Mouse (Mus musculus) effector memory CD4-positive, alpha-beta T cell, adult 7 months (primary cell): ENCODE results near the gene Ppp1r8. TPM values are rescaled to one million over a fixed set of nuclear protein-coding genes. Genes with fewer than 3 reads are reported as not detected.

Experiments used
- polyA plus RNA-seq: library from polyadenylated mRNA; unstranded; fragments of 100-300 nt; shearing (Covaris generic); gene quantifications from one replicate; pipeline ENCODE4 v1.2.1, GENCODE M21; 2017

The Ppp1r8 gene
- polyA plus RNA-seq = 34.4 TPM

GRCm38 (mm10) chr4:132842970-132843704 lies at the start of gene Ppp1r8:
Gene Ppp1r8, minus strand, starts transcription at chr4:132843169.

GRCm38 (mm10) chr4:132884064-132884843 lies 41.3 kb upstream of the Ppp1r8 start, which contains the start of gene Stx12:
Gene Stx12, minus strand, starts transcription at chr4:132884509.

GRCm38 (mm10) chr4:132796196-132796886 lies 46.6 kb downstream of the Ppp1r8 start, which contains the start of gene Themis2:
Gene Themis2, minus strand, starts transcription at chr4:132796387.

Other genes with a start within 250 kb of the Ppp1r8 start
- 39.0 TPM for gene Eya3, start 204.2 kb downstream of the Ppp1r8 start, polyA plus RNA-seq
- 2.5 TPM for gene Xkr8, start 110.6 kb downstream of the Ppp1r8 start, polyA plus RNA-seq
- 14.2 TPM for gene Smpdl3b, start 85.9 kb downstream of the Ppp1r8 start, polyA plus RNA-seq
- gene Rpa2, start 74.8 kb downstream of the Ppp1r8 start, polyA plus RNA-seq = 264 TPM
- gene Themis2, start 46.8 kb downstream of the Ppp1r8 start, polyA plus RNA-seq = 4.6 TPM
- gene Stx12, start 41.3 kb upstream of the Ppp1r8 start, polyA plus RNA-seq = 22.9 TPM
- 51.9 TPM for gene Fam76a, start 79.4 kb upstream of the Ppp1r8 start, polyA plus RNA-seq
- 0.94 TPM for gene Fgr, start 130.9 kb upstream of the Ppp1r8 start, polyA plus RNA-seq
- 4.0 TPM for gene Ahdc1, start 168.1 kb upstream of the Ppp1r8 start, polyA plus RNA-seq